Mouse (Mus musculus) frontal cortex, postnatal 14 days (tissue): ENCODE measurements around the gene Hmgb3.
"Not testable (repeated sequence)": the region's sequence is repeated elsewhere in the genome, so short reads cannot be mapped to it uniquely, and the experiment has no call there.

Experiments
- DNase-seq, 2 experiments: peaks; one replicate each; pipeline ENCODE4 v3.0.0; 2022; ENCODE audit warnings: low spot score in 2 of 2

Gene Hmgb3

GRCm38 (mm10) chrX:71555415-71556114, at the start of gene Hmgb3:
TSS of gene Hmgb3 (plus strand) at chrX:71555918.
- peak; percentile 71 to 82 for DNase-seq

GRCm38 (mm10) chrX:71506591-71506990, 49.1 kb upstream of the Hmgb3 start:
- not testable (repeated sequence) for DNase-seq

- no peak for DNase-seq
Observed at GRCm38 (mm10) chrX:71519252-71519651, 36.5 kb upstream of the Hmgb3 start.

GRCm38 (mm10) chrX:71522889-71523288, 32.8 kb upstream of the Hmgb3 start:
- DNase-seq: no peak

- no peak for DNase-seq
Observed at GRCm38 (mm10) chrX:71524310-71524709, 31.4 kb upstream of the Hmgb3 start.

- DNase-seq: no peak
Observed at GRCm38 (mm10) chrX:71525593-71526299, 30.0 kb upstream of the Hmgb3 start.

GRCm38 (mm10) chrX:71527461-71527860, 28.3 kb upstream of the Hmgb3 start:
- DNase-seq: no peak

- DNase-seq: no peak
Observed at GRCm38 (mm10) chrX:71528150-71528549, 27.6 kb upstream of the Hmgb3 start.

- DNase-seq: no peak
Observed at GRCm38 (mm10) chrX:71528646-71529045, 27.1 kb upstream of the Hmgb3 start.

- no peak for DNase-seq
Observed at GRCm38 (mm10) chrX:71532635-71533034, 23.1 kb upstream of the Hmgb3 start.

GRCm38 (mm10) chrX:71534102-71534501, 21.6 kb upstream of the Hmgb3 start:
- no peak for DNase-seq

- DNase-seq: no peak
Observed at GRCm38 (mm10) chrX:71537791-71538190, 17.9 kb upstream of the Hmgb3 start.

GRCm38 (mm10) chrX:71540821-71541510, 14.8 kb upstream of the Hmgb3 start:
- no peak for DNase-seq

- DNase-seq: no peak
Observed at GRCm38 (mm10) chrX:71544731-71545130, 11.0 kb upstream of the Hmgb3 start.

- DNase-seq: no peak
Observed at GRCm38 (mm10) chrX:71545163-71545562, 10.6 kb upstream of the Hmgb3 start.

GRCm38 (mm10) chrX:71556115-71556941, 610 bp downstream of the Hmgb3 start:
- DNase-seq: peak in 1 of 2 experiments; percentile 2

GRCm38 (mm10) chrX:71556965-71557491, 1.3 kb downstream of the Hmgb3 start:
- DNase-seq: no peak

- DNase-seq: no peak
Observed at GRCm38 (mm10) chrX:71559336-71559735, 3.6 kb downstream of the Hmgb3 start.

- no peak for DNase-seq
Observed at GRCm38 (mm10) chrX:71560796-71561195, 5.1 kb downstream of the Hmgb3 start.

GRCm38 (mm10) chrX:71573132-71573900, 17.6 kb downstream of the Hmgb3 start:
- no peak for DNase-seq

- DNase-seq: no peak
Observed at GRCm38 (mm10) chrX:71575550-71575949, 19.8 kb downstream of the Hmgb3 start.
